Mouse (Mus musculus) erythroblast, embryonic 14.5 days (primary cell): ENCODE results near the gene Ifna11.
"Not testable (repeated sequence)": the region's sequence is repeated elsewhere in the genome, so short reads cannot be mapped to it uniquely, and the experiment has no call there.

Source experiments
- GATA1 ChIP-seq: IDR thresholded peaks from 2 replicates; pipeline ENCODE4 v1.6.1; 2012; ENCODE audit warnings: low read length, inconsistent platforms, mixed read lengths
- TAL1 ChIP-seq: IDR thresholded peaks from 3 replicates; pipeline ENCODE4 v1.6.1; 2012; ENCODE audit warnings: low read length, inconsistent platforms, mixed read lengths

- not testable (repeated sequence) for TF ChIP-seq TAL1, GATA1
Observed at GRCm38 (mm10) chr4:88827116-88827515, 7.4 kb downstream of the Ifna11 start, which contains the start of gene Ifna6.
